Mouse (Mus musculus) midbrain, embryonic 16.5 days (tissue): ENCODE data around the gene Hist1h1a. TPM values are rescaled to one million over a fixed set of nuclear protein-coding genes. Genes with fewer than 3 reads are reported as not detected.
A peak's percentile ranks its signal among the peaks of the same experiment; 100 is the strongest.

ENCODE experiments used
- ATAC-seq: fragments of 200-750 bp; cut with Nextera tagmentation; 2 replicates; pipeline ENCODE4 v1.8.0; 2017; ENCODE audit warnings: moderate TSS enrichment
- H3K27ac ChIP-seq: fragments of 300-500 bp; sonication (generic); 2 replicates; pipeline ENCODE4 v1.5.1; 2014; ENCODE audit warnings: mild to moderate bottlenecking, low read length, mixed read lengths
- H3K27me3 ChIP-seq: fragments of 300-500 bp; sonication (generic); 2 replicates; pipeline ENCODE4 v1.6.1; 2014; ENCODE audit warnings: low read depth, low read length, mixed read lengths; ENCODE audit not compliant: control insufficient read depth, insufficient read depth
- H3K36me3 ChIP-seq: fragments of 300-500 bp; sonication (generic); 2 replicates; pipeline ENCODE4 v1.6.1; 2014; ENCODE audit warnings: mild to moderate bottlenecking, low read length, moderate library complexity, mixed read lengths; ENCODE audit not compliant: control insufficient read depth, insufficient read depth
- H3K4me1 ChIP-seq: fragments of 300-500 bp; sonication (generic); 2 replicates; pipeline ENCODE4 v1.6.1; 2014; ENCODE audit warnings: mild to moderate bottlenecking, low read length, mixed read lengths; ENCODE audit not compliant: control insufficient read depth, insufficient read depth
- H3K4me2 ChIP-seq: fragments of 300-500 bp; sonication (generic); 2 replicates; pipeline ENCODE4 v1.6.1; 2014; ENCODE audit warnings: mild to moderate bottlenecking, low read length, mixed read lengths
- H3K4me3 ChIP-seq: fragments of 300-500 bp; sonication (generic); 2 replicates; pipeline ENCODE4 v1.5.1; 2014; ENCODE audit warnings: low read depth, mild to moderate bottlenecking, low read length, moderate library complexity, mixed read lengths
- H3K9ac ChIP-seq: fragments of 300-500 bp; sonication (generic); 2 replicates; pipeline ENCODE4 v1.6.1; 2014; ENCODE audit warnings: low read depth, low read length, mixed read lengths
- H3K9me3 ChIP-seq: fragments of 300-500 bp; sonication (generic); replicated peaks from 2 replicates; pipeline ENCODE4 v1.6.1; 2014; ENCODE audit warnings: mild to moderate bottlenecking, low read length, mixed read lengths; ENCODE audit not compliant: control insufficient read depth, poor library complexity, severe bottlenecking
- WGBS: fragments of 180-500 bp; shearing (Covaris S2); extraction: QIAGEN DNeasy Blood & Tissue Kit; methylation state at CpG from one replicate; pipeline ENCODE4 v1.1.7; 2014; 5-methylcytosine and 5-hydroxymethylcytosine counted together
- polyA plus RNA-seq: library from polyadenylated mRNA; unstranded; fragments of >200 nt; fragmentation: Nextera tagmentation; extraction: Ambion mirVana; gene quantifications from 2 replicates; pipeline ENCODE4 v1.2.1, GENCODE M21; 2015

Hist1h1a gene
- polyA plus RNA-seq, 1 experiment from 2014 or later, result not detected

DNA sequence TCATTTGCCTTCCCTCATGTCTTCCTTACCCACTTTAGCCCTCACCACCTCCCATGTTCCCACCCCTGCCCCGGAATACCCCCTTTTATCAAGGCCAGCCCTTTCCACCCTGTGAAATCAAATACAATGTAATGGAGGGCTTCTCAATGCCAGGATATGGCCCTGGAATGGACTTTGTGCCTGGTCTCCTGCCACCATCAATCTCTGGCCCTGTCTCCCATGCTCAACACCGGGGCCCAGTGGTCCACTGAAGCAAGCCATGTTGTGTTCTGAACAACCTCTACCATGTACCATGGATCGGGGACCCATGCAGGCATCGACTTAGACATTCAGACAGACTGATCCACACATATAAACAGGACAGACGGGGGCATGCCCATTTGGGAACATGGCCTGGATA, 33.8 kb upstream of the Hist1h1a start:
- Histone ChIP-seq H3K9ac (no peak overlapping the region), H3K36me3 (no peaks in the 10 kb centered on the region), H3K4me1 (no peaks in the 10 kb centered on the region), H3K9me3 (no peaks in the 10 kb centered on the region), H3K27ac (no peak overlapping the region), H3K4me3 (no peak overlapping the region), H3K4me2 (no peak overlapping the region), H3K27me3 (no peaks in the 10 kb centered on the region)
- WGBS, result 97% methylated on average over 5 of the region's 5 CpGs
- ATAC-seq, result no peak

DNA sequence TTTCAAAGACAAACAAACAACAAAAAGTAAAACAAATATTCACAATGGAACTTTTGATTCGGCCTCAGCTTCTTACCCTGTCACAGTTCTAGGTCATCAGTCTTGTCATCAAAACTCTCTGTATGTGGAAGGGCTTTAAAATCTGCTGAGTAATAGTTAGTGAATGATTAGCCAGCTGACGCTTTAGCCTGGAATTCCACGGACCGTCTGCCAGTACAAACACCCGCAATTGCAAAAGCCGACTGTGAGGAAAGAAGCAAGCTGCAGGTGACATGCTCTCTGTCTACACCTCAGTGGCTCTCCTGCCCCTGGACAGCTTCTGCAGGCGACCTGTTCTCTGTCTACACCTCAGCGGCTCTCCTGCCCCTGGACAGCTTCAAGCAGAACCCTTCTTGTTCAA, 33.0 kb upstream of the Hist1h1a start:
- 66% methylated on average over 8 of the region's 8 CpGs for WGBS
- no peak overlapping the region for H3K4me3 ChIP-seq
- H3K4me1 ChIP-seq, result no peaks in the 10 kb centered on the region
- no peaks in the 10 kb centered on the region for H3K36me3 ChIP-seq
- H3K27me3 ChIP-seq, result no peaks in the 10 kb centered on the region
- ATAC-seq, result no peak
- no peak overlapping the region for H3K27ac ChIP-seq
- no peak overlapping the region for H3K9ac ChIP-seq
- H3K9me3 ChIP-seq, result no peaks in the 10 kb centered on the region
- no peak overlapping the region for H3K4me2 ChIP-seq

DNA sequence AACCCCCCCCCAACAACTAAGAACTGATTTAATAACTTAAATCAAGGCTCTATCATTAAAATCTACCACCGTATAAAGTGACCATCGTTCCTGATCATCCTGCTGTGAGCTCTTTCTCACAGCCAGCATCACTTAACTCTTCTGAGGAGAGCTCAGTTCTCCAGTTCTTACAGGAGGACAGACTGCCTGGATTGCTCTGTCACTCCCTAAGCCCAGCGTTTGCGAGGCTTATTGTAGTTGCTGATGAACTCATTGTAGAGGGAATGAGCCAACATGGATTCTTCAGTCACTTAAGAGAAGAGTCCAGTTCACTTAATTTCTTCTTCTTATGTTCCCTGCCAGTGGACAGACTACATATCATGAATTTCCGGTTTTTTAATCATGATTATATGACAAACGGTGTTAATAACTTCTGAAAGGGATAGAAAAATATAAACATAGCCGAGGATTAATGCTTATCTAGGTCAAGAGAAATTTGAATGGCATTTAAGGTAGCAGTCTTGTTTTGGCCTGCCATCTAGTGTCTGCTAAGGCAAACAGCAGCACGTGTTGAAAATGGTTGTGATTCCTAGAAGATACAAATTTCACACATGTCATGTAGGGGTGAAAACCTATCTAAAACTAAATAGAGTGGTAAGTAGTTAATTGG, 31.2 kb upstream of the Hist1h1a start:
- Histone ChIP-seq H3K9me3 (no peaks in the 10 kb centered on the region), H3K4me2 (no peak overlapping the region), H3K9ac (no peak overlapping the region), H3K27ac (no peak overlapping the region), H3K4me3 (no peak overlapping the region), H3K4me1 (no peaks in the 10 kb centered on the region), H3K27me3 (no peaks in the 10 kb centered on the region), H3K36me3 (no peaks in the 10 kb centered on the region)
- 24% methylated on average over 8 of the region's 8 CpGs for WGBS
- 0 out of 2 replicates have a peak, but pooled peaks have one; percentile 32 for ATAC-seq

DNA sequence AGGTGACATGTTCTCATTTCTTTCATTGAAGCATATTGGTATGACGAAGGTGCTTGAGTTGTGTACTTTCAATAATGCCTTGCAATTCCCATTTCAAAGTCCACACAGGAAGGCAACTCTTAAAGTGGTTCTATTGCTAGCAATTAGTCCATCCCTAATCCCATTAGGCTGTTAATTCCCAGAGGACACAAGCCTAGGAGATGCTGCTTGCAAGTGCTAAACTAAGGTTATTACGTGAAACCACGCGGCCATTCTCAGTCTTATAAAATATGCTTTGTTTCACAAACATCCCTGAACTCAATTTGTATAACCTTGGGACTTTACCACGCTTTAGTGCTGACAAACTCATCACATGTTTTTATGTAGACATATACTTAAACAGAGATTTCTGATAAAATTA, 26.4 kb upstream of the Hist1h1a start:
- Histone ChIP-seq H3K4me1 (peaks cover 17% of the 10 kb centered on the region), H3K27me3 (no peaks in the 10 kb centered on the region), H3K4me3 (no peak overlapping the region), H3K9ac (no peak overlapping the region), H3K9me3 (no peaks in the 10 kb centered on the region), H3K4me2 (no peak overlapping the region), H3K27ac (no peak overlapping the region), H3K36me3 (no peaks in the 10 kb centered on the region)
- ATAC-seq, result no peak
- WGBS, result 77% methylated on average over 5 of the region's 5 CpGs

DNA sequence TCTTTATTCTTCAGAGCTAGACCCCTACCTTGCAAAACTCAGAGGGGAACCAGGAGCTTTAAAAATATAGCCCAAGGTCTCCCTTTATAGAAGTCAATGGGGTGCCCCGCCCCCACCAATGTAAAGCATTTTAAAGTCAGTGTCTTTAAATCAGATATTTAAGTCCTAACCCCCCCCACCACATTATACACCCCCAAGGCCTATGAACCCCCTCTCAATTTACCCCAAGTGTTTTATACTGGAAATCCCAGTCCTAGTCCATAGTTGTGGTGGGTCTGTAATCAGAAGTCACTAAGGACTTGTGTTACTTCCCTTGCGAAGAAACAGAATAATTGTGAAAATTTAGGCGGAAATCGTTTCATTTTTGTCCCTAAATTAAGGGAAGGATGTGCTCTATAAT, 25.4 kb upstream of the Hist1h1a start:
- Histone ChIP-seq H3K27me3 (no peaks in the 10 kb centered on the region), H3K36me3 (no peaks in the 10 kb centered on the region), H3K4me3 (peak overlapping the region; percentile 55), H3K9me3 (no peaks in the 10 kb centered on the region), H3K27ac (no peak overlapping the region; the same call in 1 of the 2 replicates), H3K4me1 (peaks cover 17% of the 10 kb centered on the region), H3K4me2 (peak overlapping the region; percentile 95), H3K9ac (peak overlapping the region; percentile 60; the same call in 1 of the 2 replicates)
- no peak for ATAC-seq
- WGBS, result 21% methylated on average over 4 of the region's 4 CpGs

DNA sequence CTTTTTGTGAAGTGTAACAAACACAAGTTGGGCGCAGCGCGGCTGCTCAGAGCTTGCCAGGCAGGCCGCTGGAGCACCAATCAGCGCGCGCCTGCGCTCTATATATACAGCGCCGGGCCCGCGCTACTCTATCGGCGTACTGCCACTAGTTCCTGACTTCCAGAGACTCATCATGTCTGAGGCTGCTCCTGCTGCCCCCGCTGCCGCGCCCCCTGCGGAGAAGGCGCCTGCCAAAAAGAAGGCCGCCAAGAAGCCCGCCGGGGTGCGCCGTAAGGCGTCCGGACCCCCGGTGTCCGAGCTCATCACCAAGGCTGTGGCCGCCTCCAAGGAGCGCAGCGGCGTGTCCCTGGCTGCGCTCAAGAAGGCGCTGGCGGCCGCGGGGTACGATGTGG, 24.8 kb upstream of the Hist1h1a start, which contains the start of gene Hist1h1c:
TSS of gene Hist1h1c (plus strand) at position 132 of the 392 bp plus-strand sequence.
- peak within 1 kb of the TSS; percentile 95 for H3K4me2 ChIP-seq
- H3K9me3 ChIP-seq, result no peaks in the 10 kb centered on the region
- no peaks in the 10 kb centered on the region for H3K27me3 ChIP-seq
- peak; percentile 95 for ATAC-seq
- peak within 1 kb of the TSS; percentile 60 for H3K9ac ChIP-seq
- no peaks in the 10 kb centered on the region for H3K36me3 ChIP-seq
- H3K4me1 ChIP-seq, result peaks cover 17% of the 10 kb centered on the region
- under 1% methylated on average over 29 of the region's 38 CpGs for WGBS
- peak within 1 kb of the TSS; percentile 55 for H3K4me3 ChIP-seq
- H3K27ac ChIP-seq, result peak within 1 kb of the TSS; percentile 56

DNA sequence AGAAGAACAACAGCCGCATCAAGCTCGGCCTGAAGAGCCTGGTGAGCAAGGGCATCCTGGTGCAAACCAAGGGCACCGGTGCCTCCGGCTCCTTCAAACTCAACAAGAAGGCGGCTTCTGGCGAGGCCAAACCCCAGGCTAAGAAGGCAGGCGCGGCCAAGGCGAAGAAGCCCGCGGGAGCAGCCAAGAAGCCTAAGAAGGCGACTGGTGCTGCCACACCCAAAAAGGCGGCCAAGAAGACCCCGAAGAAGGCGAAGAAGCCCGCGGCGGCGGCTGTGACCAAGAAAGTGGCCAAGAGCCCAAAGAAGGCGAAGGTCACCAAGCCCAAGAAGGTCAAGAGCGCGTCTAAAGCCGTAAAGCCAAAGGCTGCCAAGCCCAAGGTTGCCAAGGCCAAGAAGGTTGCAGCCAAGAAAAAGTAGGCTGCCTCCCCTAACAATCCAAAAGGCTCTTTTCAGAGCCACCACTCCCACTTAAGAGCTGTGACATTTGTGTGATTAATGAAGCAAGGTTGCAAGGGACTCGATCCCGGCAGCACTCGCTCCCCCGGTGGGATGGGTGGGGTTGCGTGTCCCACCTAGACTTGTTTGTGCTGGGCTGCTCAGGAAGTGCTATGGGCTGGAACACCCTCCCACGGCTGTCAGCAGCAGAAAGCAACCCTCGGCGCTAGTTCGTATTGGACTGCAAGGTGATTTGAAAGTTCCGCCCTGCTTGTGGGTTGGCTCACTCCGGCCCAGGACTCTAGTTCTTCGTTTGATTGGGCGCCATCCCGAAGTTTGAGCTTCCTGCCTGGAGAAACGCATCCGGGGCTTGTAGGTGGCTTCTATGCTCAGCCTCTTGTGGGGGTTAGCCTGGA, 24.2 kb upstream of the Hist1h1a start:
- Histone ChIP-seq H3K36me3 (no peaks in the 10 kb centered on the region), H3K9ac (peak overlapping the region; percentile 60), H3K27me3 (no peaks in the 10 kb centered on the region), H3K4me1 (peaks cover 17% of the 10 kb centered on the region), H3K4me3 (peak overlapping the region; percentile 55), H3K9me3 (no peaks in the 10 kb centered on the region), H3K27ac (peak overlapping the region; percentile 56), H3K4me2 (peak overlapping the region; percentile 95)
- under 1% methylated on average over 39 of the region's 39 CpGs for WGBS
- ATAC-seq, result peak; percentile 93

DNA sequence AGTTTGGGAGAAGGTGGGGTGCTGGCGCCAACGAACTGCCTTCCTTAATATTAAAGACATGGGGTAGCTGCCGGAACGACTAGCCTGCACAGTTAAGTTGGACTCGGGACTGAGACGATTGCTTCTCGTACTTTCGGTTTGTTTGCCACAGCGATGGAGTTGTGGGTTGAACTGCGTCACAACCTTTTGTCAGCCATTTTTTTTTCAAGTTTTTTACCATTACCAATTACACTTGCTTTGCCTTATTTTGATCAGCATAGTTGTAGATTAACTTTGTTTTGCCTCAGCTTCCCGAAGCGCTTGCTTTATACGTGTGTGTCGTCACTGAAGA, 23.6 kb upstream of the Hist1h1a start:
- Histone ChIP-seq H3K9me3 (no peaks in the 10 kb centered on the region), H3K27ac (peak overlapping the region; percentile 56), H3K36me3 (no peaks in the 10 kb centered on the region), H3K27me3 (no peaks in the 10 kb centered on the region), H3K4me1 (peaks cover 17% of the 10 kb centered on the region), H3K4me3 (peak overlapping the region; percentile 55), H3K9ac (peak overlapping the region; percentile 45; the same call in 1 of the 2 replicates), H3K4me2 (peak overlapping the region; percentile 95)
- ATAC-seq, result no peak
- under 1% methylated on average over 14 of the region's 14 CpGs for WGBS

DNA sequence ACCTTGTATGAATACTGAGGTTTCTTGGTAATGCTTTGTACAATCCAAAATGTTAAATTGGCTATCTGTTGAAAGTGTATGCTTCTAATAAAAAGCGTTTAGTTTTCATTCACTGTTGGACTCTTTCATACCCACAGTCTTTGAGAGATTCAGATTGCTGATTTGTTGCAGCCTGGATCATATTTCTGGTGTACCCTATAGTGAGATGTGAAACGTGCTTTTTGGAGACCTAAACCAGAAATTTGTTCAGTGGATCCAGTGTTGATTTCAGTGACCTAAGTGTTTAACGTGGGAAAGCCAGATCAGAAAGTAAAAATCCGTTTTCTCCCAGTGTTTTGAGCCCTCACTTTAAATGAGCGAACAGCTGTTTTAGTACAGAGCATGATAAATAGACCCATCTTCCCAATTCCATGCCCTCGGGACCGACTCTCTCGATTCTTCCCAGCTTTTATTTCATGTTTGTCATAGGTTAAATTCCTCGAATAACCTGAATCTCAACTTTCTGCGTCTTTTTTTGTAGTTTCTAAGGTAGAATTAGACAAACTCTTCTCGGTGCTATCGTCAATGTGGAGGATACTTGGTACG, 23.1 kb upstream of the Hist1h1a start:
- no peak for ATAC-seq
- WGBS, result 41% methylated on average over 13 of the region's 13 CpGs
- H3K9ac ChIP-seq, result peak overlapping the region; percentile 45; the same call in 1 of the 2 replicates

More for the DNA sequence above, 23.1 kb upstream of the Hist1h1a start:
- peak overlapping the region; percentile 55 for H3K4me3 ChIP-seq
- peaks cover 17% of the 10 kb centered on the region for H3K4me1 ChIP-seq
- no peaks in the 10 kb centered on the region for H3K27me3 ChIP-seq
- H3K27ac ChIP-seq, result peak overlapping the region; percentile 56
- no peaks in the 10 kb centered on the region for H3K9me3 ChIP-seq
- H3K36me3 ChIP-seq, result no peaks in the 10 kb centered on the region
- H3K4me2 ChIP-seq, result peak overlapping the region; percentile 95
